Mouse (Mus musculus) lung, postnatal 0 days (tissue): ENCODE data around the gene Gkn1.

ENCODE experiments used
- CTCF ChIP-seq: IDR thresholded peaks from 2 replicates; pipeline ENCODE4 v1.5.1; 2016; ENCODE audit warnings: antibody characterized with exemption, mild to moderate bottlenecking
- EP300 ChIP-seq: IDR thresholded peaks from 2 replicates; pipeline ENCODE4 v1.6.1; 2016; ENCODE audit warnings: antibody characterized with exemption, mild to moderate bottlenecking, control low read depth

GRCm38 (mm10) chr6:87304486-87304885, 46.3 kb downstream of the Gkn1 start:
- no peak for TF ChIP-seq CTCF
- TF ChIP-seq EP300 = no peak
